Mouse (Mus musculus) bone marrow macrophage, adult 2 months (primary cell): ENCODE data around the gene Cenpe.

Source experiments
- CTCF ChIP-seq: IDR thresholded peaks from 2 replicates; pipeline ENCODE4 v1.5.1; 2012; ENCODE audit warnings: low read depth, mild to moderate bottlenecking, low read length, moderate library complexity
- POLR2A ChIP-seq: IDR thresholded peaks from 2 replicates; pipeline ENCODE4 v1.6.1; 2012; ENCODE audit warnings: mild to moderate bottlenecking, low read depth, low read length, borderline replicate concordance

GRCm38 (mm10) chr3:135200409-135201303 is 11.7 kb upstream of the Cenpe start:
- TF ChIP-seq POLR2A (no peak), CTCF (no peak)
